Mouse (Mus musculus): Measurements from ENCODE around the gene Coa6. TPM values are rescaled to one million over a fixed set of nuclear protein-coding genes. Genes with fewer than 3 reads are reported as not detected.

Coa6 gene
- polyA plus RNA-seq, 1 experiment from 2014 or later, result 51.0 TPM

Other genes starting within 250 kb of the Coa6 start
- 3.5 and 4.3 TPM in 2 replicates for gene Slc35f3, start 124.0 kb upstream of the Coa6 start, polyA plus RNA-seq (2014; fragmentation: Nextera tagmentation; extraction: Ambion mirVana)
- gene Tarbp1, start 52.5 kb downstream of the Coa6 start, polyA plus RNA-seq (2014; fragmentation: Nextera tagmentation; extraction: Ambion mirVana), result 2.7 TPM in 2 replicates
- gene Irf2bp2, start 171.5 kb downstream of the Coa6 start, polyA plus RNA-seq (2014; fragmentation: Nextera tagmentation; extraction: Ambion mirVana), result 8.5 and 8.8 TPM in 2 replicates